Mouse (Mus musculus): ENCODE measurements at regions not wholly inside any gene's neighbourhood (a gene's known extent, or its start where the extent isn't known, plus 50 kb on each side); places are given as distances from the start of the nearest gene placed in this dataset.
A peak's percentile ranks its signal among the peaks of the same experiment; 100 is the strongest.

DNA sequence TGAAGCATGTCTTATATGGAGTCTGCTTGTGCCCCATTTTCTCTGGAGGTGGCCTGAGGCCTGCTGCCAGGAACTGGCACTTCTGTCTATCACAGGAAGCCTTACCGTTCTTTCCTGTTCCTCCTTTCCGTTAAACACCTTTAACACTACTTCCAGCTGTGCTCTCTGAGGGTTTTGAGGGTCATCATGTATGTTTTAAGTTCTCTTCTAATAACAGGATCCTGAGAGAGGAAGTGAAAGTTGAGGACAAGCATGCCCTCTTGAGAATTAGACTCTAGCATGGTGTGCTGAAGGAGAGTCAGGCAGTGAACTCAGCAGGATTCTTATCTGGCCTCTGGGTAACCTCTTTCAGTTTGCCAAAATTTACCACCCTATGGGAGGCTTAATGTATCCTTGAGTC, 418.0 kb upstream of the 9430069I07Rik start:
- Histone ChIP-seq H3K4me3 (ENCODE audit: low read depth, low read length) (no peak overlapping the region), H3K27ac (ENCODE audit: low read depth, low read length) (no peak overlapping the region), H3K4me2 (ENCODE audit: low read depth, low read length, poor library complexity, severe bottlenecking) (no peak overlapping the region), H3K9ac (replicated peaks; ENCODE audit: low read length, poor library complexity, severe bottlenecking) (no peak overlapping the region), H3K4me1 (ENCODE audit: insufficient read depth, low read length) (no peaks in the 10 kb centered on the region), H3K9me3 (ENCODE audit: low read length) (no peaks in the 10 kb centered on the region), H3K27me3 (ENCODE audit: insufficient read depth, low read length) (no peaks in the 10 kb centered on the region), H3K36me3 (ENCODE audit: insufficient read depth, low read length) (no peaks in the 10 kb centered on the region)
- DNase-seq (ENCODE audit: low spot score), result no peak
- ATAC-seq (ENCODE audit: low FRiP score), result no peak
- no peak for TF ChIP-seq CTCF (IDR thresholded peaks at IDR 0.05)
- whole genome bisulfite sequencing, result 83% methylated on average over 2 of the region's 2 CpGs

GRCm38 (mm10) chr15:34751746-34752145, 394.1 kb upstream of the 9430069I07Rik start:
- no peaks in the 10 kb centered on the region for H3K36me3 ChIP-seq (ENCODE audit: insufficient read depth, low read length)
- no peaks in the 10 kb centered on the region for H3K9me3 ChIP-seq (ENCODE audit: low read length)
- no peak overlapping the region for H3K27ac ChIP-seq (ENCODE audit: low read depth, low read length)
- no peak overlapping the region for H3K4me3 ChIP-seq (ENCODE audit: low read depth, low read length)
- no peak overlapping the region for H3K9ac ChIP-seq (replicated peaks; ENCODE audit: low read length, poor library complexity, severe bottlenecking)
- ATAC-seq (ENCODE audit: low FRiP score) (no peak), DNase-seq (ENCODE audit: low spot score) (no peak)
- H3K4me2 ChIP-seq (ENCODE audit: low read depth, low read length, poor library complexity, severe bottlenecking), result no peak overlapping the region
- WGBS, result 56% methylated on average over 2 of the region's 2 CpGs
- no peaks in the 10 kb centered on the region for H3K27me3 ChIP-seq (ENCODE audit: insufficient read depth, low read length)
- H3K4me1 ChIP-seq (ENCODE audit: insufficient read depth, low read length), result 0 out of 2 replicates have a peak, but pooled peaks cover 3% of the 10 kb centered on the region
- no peak for TF ChIP-seq CTCF (IDR thresholded peaks at IDR 0.05)

DNA sequence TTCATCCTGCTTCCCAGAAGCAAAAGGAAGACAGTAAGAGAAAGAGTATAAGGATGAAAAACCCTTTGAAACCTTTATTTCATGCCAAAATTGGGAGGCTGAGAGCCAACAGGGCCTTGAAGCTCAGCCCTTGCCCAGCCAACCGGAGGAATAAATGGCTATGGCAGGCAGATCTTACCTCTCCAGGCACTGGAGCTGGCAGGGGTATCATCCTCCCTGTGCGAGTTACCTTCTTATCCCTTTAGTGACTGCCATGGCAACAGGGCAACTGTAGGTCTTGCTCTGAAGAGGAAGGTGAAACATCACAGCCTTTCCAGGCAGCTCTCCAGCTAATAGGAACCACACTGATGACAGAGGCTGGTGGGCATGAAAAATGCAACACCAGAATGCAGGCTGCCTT, 393.3 kb upstream of the 9430069I07Rik start:
- no peak for TF ChIP-seq CTCF (IDR thresholded peaks at IDR 0.05)

DNA sequence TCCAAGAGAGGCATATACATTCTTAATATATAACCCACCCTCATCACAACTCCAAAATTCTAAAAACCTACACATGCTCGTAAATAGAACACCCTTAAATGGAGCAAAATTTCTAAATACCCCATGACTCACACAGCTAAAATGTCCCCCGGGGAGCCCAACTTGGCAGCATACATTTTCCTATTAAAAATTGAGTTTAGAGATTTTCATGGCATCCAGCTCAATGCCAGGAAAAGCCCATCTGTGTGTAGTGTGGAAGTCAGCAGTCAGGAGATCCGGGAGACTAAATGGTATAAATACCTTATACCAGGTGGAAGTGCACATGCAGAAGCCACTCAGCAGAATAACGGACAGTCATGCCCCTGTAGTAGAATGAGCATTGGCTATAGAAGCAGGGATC, 389.4 kb upstream of the 9430069I07Rik start:
- Histone ChIP-seq H3K9ac (replicated peaks; ENCODE audit: low read length, poor library complexity, severe bottlenecking) (no peak overlapping the region), H3K27me3 (ENCODE audit: insufficient read depth, low read length) (no peaks in the 10 kb centered on the region), H3K4me1 (ENCODE audit: insufficient read depth, low read length) (0 out of 2 replicates have a peak, but pooled peaks cover 3% of the 10 kb centered on the region), H3K27ac (ENCODE audit: low read depth, low read length) (no peak overlapping the region), H3K4me2 (ENCODE audit: low read depth, low read length, poor library complexity, severe bottlenecking) (no peak overlapping the region), H3K4me3 (ENCODE audit: low read depth, low read length) (no peak overlapping the region), H3K9me3 (ENCODE audit: low read length) (no peaks in the 10 kb centered on the region), H3K36me3 (ENCODE audit: insufficient read depth, low read length) (no peaks in the 10 kb centered on the region)
- DNase-seq (ENCODE audit: low spot score) (no peak), ATAC-seq (ENCODE audit: low FRiP score) (no peak)
- 83% methylated on average over 4 of the region's 4 CpGs for WGBS
- no peak for TF ChIP-seq CTCF (IDR thresholded peaks at IDR 0.05)

More for the DNA sequence above, 393.3 kb upstream of the 9430069I07Rik start:
- Histone ChIP-seq H3K4me3 (ENCODE audit: low read depth, low read length) (no peak overlapping the region), H3K4me1 (ENCODE audit: insufficient read depth, low read length) (0 out of 2 replicates have a peak, but pooled peaks cover 3% of the 10 kb centered on the region), H3K36me3 (ENCODE audit: insufficient read depth, low read length) (no peaks in the 10 kb centered on the region), H3K4me2 (ENCODE audit: low read depth, low read length, poor library complexity, severe bottlenecking) (no peak overlapping the region), H3K27ac (ENCODE audit: low read depth, low read length) (no peak overlapping the region), H3K9me3 (ENCODE audit: low read length) (no peaks in the 10 kb centered on the region), H3K27me3 (ENCODE audit: insufficient read depth, low read length) (no peaks in the 10 kb centered on the region), H3K9ac (replicated peaks; ENCODE audit: low read length, poor library complexity, severe bottlenecking) (no peak overlapping the region)
- DNase-seq (ENCODE audit: low spot score) (peak; percentile 36), ATAC-seq (ENCODE audit: low FRiP score) (0 out of 2 replicates have a peak, but pooled peaks have one; percentile 47)
- 47% methylated on average over 2 of the region's 2 CpGs for WGBS

GRCm38 (mm10) chr15:34743130-34743782, 385.6 kb upstream of the 9430069I07Rik start:
- no peaks in the 10 kb centered on the region for H3K9me3 ChIP-seq (ENCODE audit: low read length)
- 43% methylated on average over 15 of the region's 15 CpGs for WGBS
- no peak for ATAC-seq (ENCODE audit: low FRiP score)
- no peaks in the 10 kb centered on the region for H3K27me3 ChIP-seq (ENCODE audit: insufficient read depth, low read length)
- no peak overlapping the region for H3K4me2 ChIP-seq (ENCODE audit: low read depth, low read length, poor library complexity, severe bottlenecking)
- DNase-seq (ENCODE audit: low spot score), result peak; percentile 21
- H3K9ac ChIP-seq (replicated peaks; ENCODE audit: low read length, poor library complexity, severe bottlenecking), result no peak overlapping the region
- no peak overlapping the region for H3K4me3 ChIP-seq (ENCODE audit: low read depth, low read length)
- no peak overlapping the region for H3K27ac ChIP-seq (ENCODE audit: low read depth, low read length)
- H3K36me3 ChIP-seq (ENCODE audit: insufficient read depth, low read length), result no peaks in the 10 kb centered on the region
- no peaks in the 10 kb centered on the region for H3K4me1 ChIP-seq (ENCODE audit: insufficient read depth, low read length)
- TF ChIP-seq CTCF (IDR thresholded peaks at IDR 0.05), result peak; percentile 68

DNA sequence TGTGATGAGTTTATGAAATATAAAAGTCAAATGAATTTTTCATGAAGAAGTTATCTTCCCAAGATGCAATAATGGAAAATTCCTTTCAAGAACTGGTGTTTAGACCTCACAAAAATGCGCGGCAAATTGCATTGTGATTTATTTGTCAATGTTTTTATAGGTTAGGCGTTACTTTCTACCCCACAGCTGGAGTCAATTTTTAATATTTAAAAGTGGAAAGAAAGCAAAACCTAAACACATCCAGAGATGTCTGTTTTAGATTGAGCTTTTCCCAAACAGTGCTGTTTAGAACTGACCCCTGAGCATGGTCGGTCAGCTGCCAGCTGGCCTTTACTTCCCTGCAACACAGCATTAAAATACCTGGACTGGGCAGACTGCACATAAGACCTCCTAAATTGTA, 383.8 kb upstream of the 9430069I07Rik start:
- DNase-seq (ENCODE audit: low spot score) (no peak), ATAC-seq (ENCODE audit: low FRiP score) (no peak)
- H3K27me3 ChIP-seq (ENCODE audit: insufficient read depth, low read length), result no peaks in the 10 kb centered on the region
- H3K4me2 ChIP-seq (ENCODE audit: low read depth, low read length, poor library complexity, severe bottlenecking), result no peak overlapping the region
- no peak overlapping the region for H3K27ac ChIP-seq (ENCODE audit: low read depth, low read length)
- no peaks in the 10 kb centered on the region for H3K9me3 ChIP-seq (ENCODE audit: low read length)
- no peak overlapping the region for H3K4me3 ChIP-seq (ENCODE audit: low read depth, low read length)
- WGBS, result 80% methylated on average over 4 of the region's 4 CpGs
- H3K4me1 ChIP-seq (ENCODE audit: insufficient read depth, low read length), result no peaks in the 10 kb centered on the region
- TF ChIP-seq CTCF (IDR thresholded peaks at IDR 0.05), result no peak
- H3K36me3 ChIP-seq (ENCODE audit: insufficient read depth, low read length), result no peaks in the 10 kb centered on the region
- H3K9ac ChIP-seq (replicated peaks; ENCODE audit: low read length, poor library complexity, severe bottlenecking), result no peak overlapping the region

Measured in midbrain, postnatal 0 days (tissue).